Mouse (Mus musculus): ENCODE data around the gene Moap1.

- peak; percentile 35; the same call in 1 of the 2 replicates for TF ChIP-seq CTCF (IDR thresholded peaks at IDR 0.05; ENCODE audit: control insufficient read depth, insufficient read depth, insufficient replicate concordance, low read depth, low read length)
- no peak for TF ChIP-seq POLR2A (IDR thresholded peaks at IDR 0.05; ENCODE audit: control insufficient read depth, low read depth, low read length)
These were observed 23.7 kb downstream of the Moap1 start for GRCm38 (mm10) chr12:102719552-102720315.
